Mouse (Mus musculus) thymus, adult 2 months (tissue): ENCODE results near the gene Hnrnpul1. TPM values are rescaled to one million over a fixed set of nuclear protein-coding genes. Genes with fewer than 3 reads are reported as not detected.

Experiments used
- DNase-seq: peaks from one replicate; pipeline ENCODE4 v3.0.0; 2021
- H3K27ac ChIP-seq: fragments of 200-500 bp; 2 replicates; pipeline ENCODE4 v1.5.1; 2012; ENCODE audit warnings: low read length, control low read depth; ENCODE audit not compliant: control insufficient read depth, insufficient read depth
- H3K27me3 ChIP-seq: fragments of 200-500 bp; 2 replicates; pipeline ENCODE4 v1.6.1; 2012; ENCODE audit warnings: mild to moderate bottlenecking, low read length, moderate library complexity, mixed read lengths; ENCODE audit not compliant: control insufficient read depth, insufficient read depth
- H3K36me3 ChIP-seq: fragments of 200-500 bp; 2 replicates; pipeline ENCODE4 v1.6.1; 2012; ENCODE audit warnings: mild to moderate bottlenecking, low read length, moderate library complexity; ENCODE audit not compliant: control insufficient read depth, insufficient read depth
- H3K4me1 ChIP-seq: fragments of 200-500 bp; replicated peaks from 2 replicates; pipeline ENCODE4 v1.6.1; 2012; ENCODE audit warnings: low read length; ENCODE audit not compliant: control insufficient read depth, insufficient read depth
- H3K4me3 ChIP-seq: fragments of 200-500 bp; 2 replicates; pipeline ENCODE4 v1.5.1; 2012; ENCODE audit warnings: mild to moderate bottlenecking, low read length, control low read depth, moderate library complexity; ENCODE audit not compliant: control insufficient read depth, insufficient read depth
- CTCF ChIP-seq: fragments of 200-500 bp; IDR thresholded peaks from 2 replicates; pipeline ENCODE4 v1.5.1; 2012; ENCODE audit warnings: mild to moderate bottlenecking, control low read depth, low read length, moderate library complexity, borderline replicate concordance; ENCODE audit not compliant: control insufficient read depth, poor library complexity, insufficient read depth; ENCODE audit errors: extremely low read depth
- POLR2A ChIP-seq: fragments of 200-500 bp; IDR thresholded peaks from 2 replicates; pipeline ENCODE4 v1.6.1; 2012; ENCODE audit warnings: mild to moderate bottlenecking, low read length, control low read depth, moderate library complexity; ENCODE audit not compliant: control insufficient read depth, poor library complexity, insufficient read depth; ENCODE audit errors: extremely low read depth
- WGBS: fragments of 180-500 bp; shearing (Covaris S2); methylation state at CpG from one replicate; pipeline ENCODE4 v1.1.7; 2018; 5-methylcytosine and 5-hydroxymethylcytosine counted together
- polyA plus RNA-seq: library from polyadenylated mRNA; depleted of rRNA; stranded (reverse); fragments of >200 nt; gene quantifications from 2 replicates; pipeline ENCODE4 v1.2.3, GENCODE M21; 2012

Hnrnpul1 gene
- polyA plus RNA-seq, 1 experiment = 102 TPM

- Histone ChIP-seq H3K27me3 (no peaks in the 10 kb centered on the region), H3K4me3 (peak within 1 kb of the TSS; percentile 82), H3K27ac (peak within 1 kb of the TSS; percentile 84), H3K36me3 (peaks cover under 1% of the 10 kb centered on the region; the same call in 1 of the 2 replicates), H3K4me1 (peaks cover 57% of the 10 kb centered on the region)
- under 1% methylated on average over 69 of the region's 69 CpGs for WGBS
- peak; percentile 90 for DNase-seq
- TF ChIP-seq CTCF (peak; percentile 85), POLR2A (peak; percentile 49; the same call in 1 of the 2 replicates)
Measured at GRCm38 (mm10) chr7:25686680-25687531, 67.7 kb downstream of the Hnrnpul1 start, which contains the start of gene Tgfb1. Gene Tgfb1 (plus strand): TSS chr7:25687002.

- 82% methylated on average over 21 of the region's 21 CpGs for WGBS
- TF ChIP-seq CTCF (no peak), POLR2A (no peak)
- Histone ChIP-seq H3K4me1 (peaks cover 66% of the 10 kb centered on the region), H3K36me3 (no peaks in the 10 kb centered on the region), H3K27ac (peak overlapping the region; percentile 49), H3K4me3 (peak overlapping the region; percentile 82), H3K27me3 (no peaks in the 10 kb centered on the region)
- no peak for DNase-seq
Measured at GRCm38 (mm10) chr7:25685926-25686470, 68.6 kb downstream of the Hnrnpul1 start.

GRCm38 (mm10) chr7:25684659-25685058 is 69.9 kb downstream of the Hnrnpul1 start:
- TF ChIP-seq CTCF (no peak), POLR2A (no peak)
- Histone ChIP-seq H3K27me3 (no peaks in the 10 kb centered on the region), H3K4me3 (no peak overlapping the region), H3K4me1 (peaks cover 63% of the 10 kb centered on the region), H3K27ac (peak overlapping the region; percentile 4; the same call in 1 of the 2 replicates), H3K36me3 (no peaks in the 10 kb centered on the region)
- 96% methylated on average over 6 of the region's 6 CpGs for WGBS
- DNase-seq = no peak

GRCm38 (mm10) chr7:25683474-25684180 is 70.9 kb downstream of the Hnrnpul1 start:
- H3K27ac ChIP-seq = peak overlapping the region; percentile 93

GRCm38 (mm10) chr7:25681341-25682231 is 73.0 kb downstream of the Hnrnpul1 start:
- 4% methylated on average over 15 of the region's 15 CpGs for WGBS
- no peaks in the 10 kb centered on the region for H3K36me3 ChIP-seq
- H3K4me1 ChIP-seq = peaks cover 56% of the 10 kb centered on the region
- peak overlapping the region; percentile 23 for H3K4me3 ChIP-seq
- peak overlapping the region; percentile 97 for H3K27ac ChIP-seq
- TF ChIP-seq CTCF (no peak), POLR2A (no peak)
- H3K27me3 ChIP-seq = no peaks in the 10 kb centered on the region
- DNase-seq = peak; percentile 64

More at GRCm38 (mm10) chr7:25683474-25684180, 70.9 kb downstream of the Hnrnpul1 start:
- peak; percentile 69 for DNase-seq
- Histone ChIP-seq H3K4me1 (peaks cover 56% of the 10 kb centered on the region), H3K27me3 (no peaks in the 10 kb centered on the region), H3K4me3 (no peak overlapping the region), H3K36me3 (no peaks in the 10 kb centered on the region)
- 8% methylated on average over 7 of the region's 7 CpGs for WGBS
- TF ChIP-seq CTCF (no peak), POLR2A (no peak)
